Mouse (Mus musculus) liver, embryonic 14.5 days (tissue): ENCODE measurements at regions not wholly inside any gene's neighbourhood (a gene's known extent, or its start where the extent isn't known, plus 50 kb on each side); places are given as distances from the start of the nearest gene placed in this dataset.

Experiments used
- ATAC-seq: fragments of 200-750 bp; cut with Nextera tagmentation; 2 replicates; pipeline ENCODE4 v1.8.0; 2017; ENCODE audit warnings: moderate number of reproducible peaks, mild to moderate bottlenecking, moderate library complexity; ENCODE audit not compliant: insufficient read depth
- DNase-seq, 3 experiments: peaks; one replicate each; pipeline ENCODE4 v3.0.0-alpha.2; 2012 to 2013; ENCODE audit warnings: low read depth in 3 of 3, low spot score in 3 of 3
- H3K27ac ChIP-seq: fragments of 300-500 bp; sonication (generic); 2 replicates; pipeline ENCODE4 v1.5.1; 2014; ENCODE audit warnings: moderate library complexity, mild to moderate bottlenecking, control low read depth, inconsistent platforms
- H3K27me3 ChIP-seq: fragments of 300-500 bp; sonication (generic); 2 replicates; pipeline ENCODE4 v1.6.1; 2014; ENCODE audit warnings: mild to moderate bottlenecking, low read length, moderate library complexity; ENCODE audit not compliant: control insufficient read depth, insufficient read depth
- H3K36me3 ChIP-seq: fragments of 300-500 bp; sonication (generic); replicated peaks from 2 replicates; pipeline ENCODE4 v1.6.1; 2014; ENCODE audit warnings: low read depth; ENCODE audit not compliant: control insufficient read depth, insufficient read depth
- H3K4me1 ChIP-seq, 2 experiments: fragments of 200-500 bp in 1 of 2; fragments of 300-500 bp in 1 of 2; sonication (generic) in 1 of 2; replicated peaks; 2 replicates each; pipeline ENCODE4 v1.6.1; 2012 to 2014; ENCODE audit warnings: antibody characterized with exemption in 1 of 2, inconsistent platforms in 1 of 2, low read length in 1 of 2; ENCODE audit not compliant: control insufficient read depth in 2 of 2, insufficient read depth in 2 of 2
- H3K4me2 ChIP-seq: fragments of 300-500 bp; sonication (generic); 2 replicates; pipeline ENCODE4 v1.6.1; 2014; ENCODE audit warnings: low read depth, mild to moderate bottlenecking, control low read depth, moderate library complexity
- H3K4me3 ChIP-seq, 2 experiments: fragments of 200-500 bp in 1 of 2; fragments of 300-500 bp in 1 of 2; sonication (generic) in 1 of 2; 2 replicates each; pipeline ENCODE4 v1.5.1; 2012 to 2014; ENCODE audit warnings: low read depth in 2 of 2, low read length in 2 of 2, mild to moderate bottlenecking in 2 of 2, control low read depth in 1 of 2, inconsistent platforms in 1 of 2, moderate library complexity in 1 of 2; ENCODE audit not compliant: insufficient read depth in 1 of 2
- H3K9ac ChIP-seq: fragments of 300-500 bp; sonication (generic); replicated peaks from 2 replicates; pipeline ENCODE4 v1.6.1; 2014; ENCODE audit warnings: mild to moderate bottlenecking, control low read depth, moderate library complexity
- H3K9me3 ChIP-seq: fragments of 300-500 bp; sonication (generic); 2 replicates; pipeline ENCODE4 v1.6.1; 2016; ENCODE audit warnings: low read length, mixed read lengths; ENCODE audit not compliant: control insufficient read depth
- CTCF ChIP-seq: IDR thresholded peaks from 2 replicates; pipeline ENCODE4 v1.5.1; 2016; ENCODE audit warnings: antibody characterized with exemption, low read depth, control low read depth
- EP300 ChIP-seq: IDR thresholded peaks from 2 replicates; pipeline ENCODE4 v1.6.1; 2016; ENCODE audit warnings: antibody characterized with exemption, low read depth
- WGBS: fragments of 180-500 bp; shearing (Covaris S2); extraction: QIAGEN DNeasy Blood & Tissue Kit; methylation state at CpG from one replicate; pipeline ENCODE4 v1.1.7; 2014; ENCODE audit not compliant: insufficient replicate concordance; 5-methylcytosine and 5-hydroxymethylcytosine counted together

DNA sequence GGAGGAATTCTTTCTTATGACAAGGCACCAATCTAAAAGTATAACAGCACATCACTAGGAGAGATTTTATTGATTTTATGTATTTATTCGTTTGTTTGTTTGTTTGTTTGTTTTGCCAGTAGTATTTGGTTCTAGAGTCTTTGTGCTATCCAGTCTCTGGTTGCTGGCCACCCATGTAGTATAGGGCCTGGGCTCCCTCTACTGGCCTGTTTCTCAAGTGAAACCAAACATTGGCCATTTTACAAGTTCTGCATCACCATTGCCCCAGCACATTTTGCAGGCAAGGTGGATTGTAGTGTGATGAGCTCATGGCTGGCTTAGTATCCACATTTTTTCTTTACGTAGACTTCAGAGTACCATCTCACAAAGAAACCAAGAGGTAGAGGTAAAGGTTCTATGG lies 376.9 kb upstream of the Luzp2 start:
- no peak overlapping the region for H3K4me2 ChIP-seq
- no peaks in the 10 kb centered on the region for H3K4me1 ChIP-seq
- no peak overlapping the region for H3K9ac ChIP-seq
- no peak overlapping the region for H3K27ac ChIP-seq
- ATAC-seq: no peak
- no peak overlapping the region for H3K4me3 ChIP-seq
- no peaks in the 10 kb centered on the region for H3K9me3 ChIP-seq
- no peaks in the 10 kb centered on the region for H3K27me3 ChIP-seq
- no peaks in the 10 kb centered on the region for H3K36me3 ChIP-seq
- TF ChIP-seq CTCF (0 out of 2 replicates have a peak, but pooled peaks have one; percentile 4), EP300 (no peak)
- no peak for DNase-seq
- 48% methylated on average over 2 of the region's 2 CpGs for WGBS

DNA sequence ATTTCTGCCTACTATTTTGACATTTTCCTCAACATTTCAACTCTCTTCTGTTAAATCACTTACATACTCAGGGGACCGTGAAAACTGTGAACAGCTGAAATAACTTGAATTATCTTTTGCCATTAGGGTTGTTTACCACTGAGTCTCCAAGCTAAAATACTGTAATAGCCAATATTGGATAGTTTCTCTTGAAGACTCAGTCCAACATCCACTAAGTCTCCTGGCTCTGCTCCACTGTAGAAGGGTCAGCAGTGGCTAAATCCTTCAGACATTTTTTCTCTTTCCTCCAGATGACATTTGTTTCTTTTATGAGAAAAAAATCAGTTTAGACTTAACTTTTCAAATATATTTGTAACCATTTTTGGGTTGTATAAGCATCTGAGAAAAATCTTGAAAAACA lies 344.0 kb upstream of the Luzp2 start:
- no peak overlapping the region for H3K4me2 ChIP-seq
- ATAC-seq: no peak
- TF ChIP-seq CTCF (no peak), EP300 (no peak)
- no peak for DNase-seq
- H3K4me3 ChIP-seq: no peak overlapping the region
- WGBS: 56% methylated on average over 1 of the region's 1 CpGs
- H3K36me3 ChIP-seq: no peaks in the 10 kb centered on the region
- no peaks in the 10 kb centered on the region for H3K9me3 ChIP-seq
- no peaks in the 10 kb centered on the region for H3K4me1 ChIP-seq
- no peaks in the 10 kb centered on the region for H3K27me3 ChIP-seq
- H3K9ac ChIP-seq: no peak overlapping the region
- H3K27ac ChIP-seq: no peak overlapping the region

DNA sequence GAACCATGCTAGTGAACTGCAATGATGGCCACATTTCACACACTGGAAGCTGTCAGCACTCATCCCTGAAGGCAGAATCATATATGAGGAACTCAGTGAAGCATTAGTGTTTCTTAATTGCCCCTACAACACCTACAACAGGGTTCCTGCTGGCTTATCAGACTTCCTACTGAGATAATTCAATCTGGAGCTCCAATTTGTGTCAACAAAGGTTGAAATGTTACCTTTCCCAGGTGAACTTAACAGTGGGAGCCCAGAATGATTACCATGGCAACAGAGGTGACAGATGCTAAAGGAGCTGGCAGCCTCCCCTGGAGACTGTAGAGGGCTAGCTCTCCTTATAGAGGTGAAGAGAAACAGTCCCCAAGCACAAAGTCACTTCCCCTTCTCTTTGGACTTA lies 330.1 kb upstream of the Luzp2 start:
- ATAC-seq: no peak
- H3K27me3 ChIP-seq: no peaks in the 10 kb centered on the region

DNA sequence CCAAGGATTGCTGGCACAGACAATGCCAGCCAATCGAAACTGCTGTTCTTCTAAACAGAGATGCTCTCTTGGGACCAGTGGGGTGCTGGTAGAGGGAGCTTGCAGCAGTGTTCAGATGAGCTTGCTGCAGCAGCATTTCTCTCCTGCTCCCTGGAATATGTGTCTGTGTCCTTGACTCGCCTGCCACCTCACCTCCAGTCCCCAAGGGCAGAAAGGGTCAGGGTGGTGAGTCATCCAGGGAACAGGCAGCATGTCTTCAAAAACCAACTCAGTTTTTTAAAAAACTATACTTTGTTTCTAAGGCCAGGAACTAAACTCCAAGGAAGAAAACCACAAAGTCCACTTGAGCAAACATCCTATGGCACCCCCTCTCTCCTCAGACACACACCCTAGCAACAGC lies 328.3 kb upstream of the Luzp2 start:
- no peak for ATAC-seq
- Histone ChIP-seq H3K9me3 (no peaks in the 10 kb centered on the region), H3K9ac (no peak overlapping the region), H3K4me1 (no peaks in the 10 kb centered on the region), H3K4me2 (no peak overlapping the region), H3K36me3 (no peaks in the 10 kb centered on the region), H3K27me3 (no peaks in the 10 kb centered on the region), H3K4me3 (no peak overlapping the region), H3K27ac (no peak overlapping the region)
- no peak for DNase-seq
- no peak for TF ChIP-seq CTCF
- no peak for TF ChIP-seq EP300
- WGBS: 25% methylated on average over 2 of the region's 2 CpGs

More for the DNA sequence above, 330.1 kb upstream of the Luzp2 start:
- DNase-seq: no peak
- H3K4me1 ChIP-seq: no peaks in the 10 kb centered on the region
- H3K4me3 ChIP-seq: no peak overlapping the region
- no peaks in the 10 kb centered on the region for H3K36me3 ChIP-seq
- no peak overlapping the region for H3K4me2 ChIP-seq
- TF ChIP-seq EP300 (no peak), CTCF (no peak)
- H3K9me3 ChIP-seq: no peaks in the 10 kb centered on the region
- H3K9ac ChIP-seq: no peak overlapping the region
- H3K27ac ChIP-seq: no peak overlapping the region

DNA sequence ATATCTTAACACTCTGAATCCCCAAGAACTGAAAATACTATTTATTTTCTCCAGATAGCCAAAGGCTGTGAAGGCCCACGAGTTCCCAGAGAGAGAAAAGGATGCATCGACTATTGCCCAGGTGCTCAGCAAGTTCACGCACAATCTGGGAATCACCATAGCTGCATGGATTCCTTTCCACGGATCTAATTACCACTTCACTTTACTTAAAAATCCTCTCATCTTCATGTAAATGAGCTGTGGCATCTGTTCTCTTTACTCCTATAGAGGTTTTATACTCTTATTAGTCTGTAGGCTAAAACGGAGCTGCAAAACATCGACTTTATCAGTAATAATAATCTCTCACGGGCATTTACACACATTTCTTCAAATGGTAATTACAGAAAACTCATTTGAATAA lies 299.6 kb upstream of the Luzp2 start:
- no peak overlapping the region for H3K27ac ChIP-seq
- DNase-seq (no peak), ATAC-seq (no peak)
- H3K36me3 ChIP-seq: no peaks in the 10 kb centered on the region
- H3K4me2 ChIP-seq: no peak overlapping the region
- H3K9me3 ChIP-seq: no peaks in the 10 kb centered on the region
- no peak overlapping the region for H3K9ac ChIP-seq
- H3K27me3 ChIP-seq: no peaks in the 10 kb centered on the region
- 56% methylated on average over 7 of the region's 7 CpGs for WGBS
- H3K4me1 ChIP-seq: no peaks in the 10 kb centered on the region
- no peak for TF ChIP-seq CTCF
- TF ChIP-seq EP300: no peak
- no peak overlapping the region for H3K4me3 ChIP-seq

DNA sequence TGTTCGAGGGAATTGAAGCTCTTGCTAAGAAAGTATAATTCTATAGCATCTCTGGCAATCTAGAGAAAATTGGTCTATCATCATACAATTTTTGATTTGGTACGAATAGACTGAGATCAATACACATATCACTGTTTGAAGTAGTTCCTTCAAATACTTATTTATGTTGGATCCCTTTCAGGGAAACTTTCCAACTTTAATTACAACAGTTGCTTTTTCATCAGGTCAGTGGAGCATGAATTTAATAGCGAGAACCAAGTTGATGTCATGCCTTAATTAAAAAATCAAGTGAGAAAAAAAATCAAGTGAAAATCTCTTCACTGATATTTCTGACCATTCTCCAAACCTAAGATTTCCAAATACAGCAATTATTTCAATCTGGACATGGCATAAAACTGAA lies 277.9 kb upstream of the Luzp2 start:
- Histone ChIP-seq H3K27ac (no peak overlapping the region), H3K4me2 (no peak overlapping the region), H3K36me3 (no peaks in the 10 kb centered on the region), H3K4me1 (no peaks in the 10 kb centered on the region), H3K4me3 (no peak overlapping the region), H3K9ac (no peak overlapping the region), H3K27me3 (no peaks in the 10 kb centered on the region), H3K9me3 (no peaks in the 10 kb centered on the region)
- 47% methylated on average over 3 of the region's 3 CpGs for WGBS
- TF ChIP-seq CTCF: no peak
- TF ChIP-seq EP300: no peak
- no peak for ATAC-seq
- DNase-seq: no peak
